Mouse (Mus musculus) 416B (cell line): ENCODE results near the gene Rfx8.
"Not testable (repeated sequence)": the region's sequence is repeated elsewhere in the genome, so short reads cannot be mapped to it uniquely, and the experiment has no call there.

Experiments
- DNase-seq: peaks from one replicate; pipeline ENCODE4 v3.0.0; 2011; ENCODE audit warnings: low read depth

Gene Rfx8

GRCm38 (mm10) chr1:39691974-39692373, 28.8 kb downstream of the Rfx8 start:
- DNase-seq: no peak

- DNase-seq: no peak
Observed at GRCm38 (mm10) chr1:39691061-39691460, 29.7 kb downstream of the Rfx8 start.

- no peak for DNase-seq
Observed at GRCm38 (mm10) chr1:39688573-39688972, 32.2 kb downstream of the Rfx8 start.

GRCm38 (mm10) chr1:39687279-39687678, 33.5 kb downstream of the Rfx8 start:
- DNase-seq: no peak

DNA sequence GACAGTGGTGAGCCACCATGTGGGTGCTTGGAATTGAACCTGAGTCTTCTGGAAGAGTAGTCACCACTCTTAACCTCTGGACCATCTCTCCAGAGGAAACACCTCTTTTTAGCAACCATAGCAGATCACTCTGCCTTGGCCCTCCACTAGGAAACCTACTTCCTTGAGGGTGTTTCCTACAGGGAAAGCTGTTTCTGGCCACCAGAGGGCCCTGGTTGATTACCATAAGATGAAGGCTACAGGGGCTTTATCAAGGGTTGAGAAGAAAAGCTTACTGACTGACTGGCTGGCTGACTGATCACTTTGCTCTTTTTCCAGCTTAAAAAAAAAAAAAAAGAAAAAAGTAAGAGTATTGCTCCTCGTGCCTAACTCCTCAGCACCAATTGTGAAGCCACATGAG, 35.0 kb downstream of the Rfx8 start:
- DNase-seq: peak; percentile 93

DNA sequence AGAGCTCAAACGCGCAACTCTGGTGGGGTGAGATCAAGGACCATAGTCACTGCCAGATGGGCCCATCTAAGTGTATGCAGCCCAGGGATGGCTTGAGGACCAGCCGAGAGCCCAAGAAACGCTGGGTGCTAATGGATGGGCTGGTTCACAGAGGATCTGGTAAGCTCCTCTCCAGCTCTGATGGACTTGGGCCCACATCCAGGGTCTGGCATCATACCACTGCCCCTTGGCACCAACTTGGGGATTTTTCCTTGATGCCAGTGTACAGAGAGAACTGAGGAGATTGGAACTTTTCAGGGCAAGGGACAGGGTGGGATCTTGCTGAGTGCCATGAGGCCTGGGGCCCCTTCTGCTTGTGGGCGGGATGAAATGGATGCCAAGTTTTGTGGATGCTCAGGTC, 39.2 kb downstream of the Rfx8 start:
- no peak for DNase-seq

GRCm38 (mm10) chr1:39680546-39680945, 40.3 kb downstream of the Rfx8 start:
- peak; percentile 75 for DNase-seq

- no peak for DNase-seq
Observed at GRCm38 (mm10) chr1:39678883-39679282, 41.9 kb downstream of the Rfx8 start.

DNA sequence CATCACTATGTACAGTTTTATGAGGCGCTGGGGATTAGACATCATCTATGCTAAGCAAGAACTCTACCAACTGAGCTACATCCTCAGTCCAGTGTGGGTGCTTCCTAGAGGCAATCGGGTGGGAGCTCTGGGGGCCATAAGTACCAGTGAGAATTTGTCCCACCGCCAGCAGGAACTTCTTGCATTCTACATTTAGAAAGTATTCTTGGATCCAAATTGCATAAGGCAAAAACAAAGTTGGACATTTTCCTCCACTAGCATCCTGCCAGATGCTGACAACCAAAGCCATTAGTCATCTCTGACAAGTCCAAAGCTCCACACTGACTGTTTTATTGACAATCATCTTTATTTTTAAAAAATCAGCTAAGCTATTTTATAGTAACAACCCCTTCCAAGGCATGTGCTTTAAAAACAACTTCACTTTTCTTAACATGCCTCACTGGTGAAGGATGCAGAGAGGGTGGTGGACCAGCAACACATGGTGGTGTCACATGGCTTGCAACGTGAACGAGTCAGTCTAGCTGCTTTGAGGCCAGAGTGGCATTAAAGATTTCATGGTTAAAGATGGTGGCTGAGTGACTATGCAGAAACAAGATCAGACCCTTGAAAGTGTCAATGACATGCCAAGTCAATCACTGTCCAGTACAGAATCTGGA, 44.4 kb downstream of the Rfx8 start:
- no peak for DNase-seq

DNA sequence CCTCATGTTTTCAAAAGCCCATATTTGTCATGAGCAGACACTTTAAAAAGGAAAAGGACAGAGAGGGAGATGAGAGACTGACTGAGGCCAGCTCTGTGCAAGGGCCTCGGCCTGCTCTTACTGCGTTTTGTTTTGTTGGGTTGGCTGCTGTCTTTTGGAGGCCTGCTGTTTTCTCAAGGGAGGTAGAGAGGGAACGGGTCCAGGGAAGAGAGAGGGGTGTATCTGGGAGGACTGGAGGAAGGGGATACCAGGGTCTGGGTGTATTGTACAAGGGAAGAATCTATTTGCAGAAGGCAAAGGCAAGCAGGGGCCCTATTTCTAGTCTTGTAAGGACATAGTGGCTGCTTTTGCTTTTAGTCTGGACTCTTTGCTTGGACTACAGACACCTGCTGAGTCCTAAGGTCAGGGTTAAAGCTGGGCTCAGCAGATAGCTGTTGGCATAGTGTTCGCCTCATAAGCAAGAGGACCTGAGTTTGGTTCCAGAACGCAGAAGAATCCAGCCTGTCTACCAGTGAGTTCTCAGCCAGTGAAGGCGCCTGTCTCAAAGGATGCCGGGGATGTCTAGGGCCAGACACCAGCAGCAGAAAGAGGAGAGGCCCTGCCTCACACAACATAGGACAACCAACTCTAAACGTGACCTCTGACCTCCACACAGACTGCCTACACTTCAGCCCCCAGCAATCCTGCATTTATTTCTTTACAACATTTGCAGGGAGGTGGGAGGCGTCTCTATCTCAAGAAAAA, 48.3 kb downstream of the Rfx8 start:
- DNase-seq: no peak

DNA sequence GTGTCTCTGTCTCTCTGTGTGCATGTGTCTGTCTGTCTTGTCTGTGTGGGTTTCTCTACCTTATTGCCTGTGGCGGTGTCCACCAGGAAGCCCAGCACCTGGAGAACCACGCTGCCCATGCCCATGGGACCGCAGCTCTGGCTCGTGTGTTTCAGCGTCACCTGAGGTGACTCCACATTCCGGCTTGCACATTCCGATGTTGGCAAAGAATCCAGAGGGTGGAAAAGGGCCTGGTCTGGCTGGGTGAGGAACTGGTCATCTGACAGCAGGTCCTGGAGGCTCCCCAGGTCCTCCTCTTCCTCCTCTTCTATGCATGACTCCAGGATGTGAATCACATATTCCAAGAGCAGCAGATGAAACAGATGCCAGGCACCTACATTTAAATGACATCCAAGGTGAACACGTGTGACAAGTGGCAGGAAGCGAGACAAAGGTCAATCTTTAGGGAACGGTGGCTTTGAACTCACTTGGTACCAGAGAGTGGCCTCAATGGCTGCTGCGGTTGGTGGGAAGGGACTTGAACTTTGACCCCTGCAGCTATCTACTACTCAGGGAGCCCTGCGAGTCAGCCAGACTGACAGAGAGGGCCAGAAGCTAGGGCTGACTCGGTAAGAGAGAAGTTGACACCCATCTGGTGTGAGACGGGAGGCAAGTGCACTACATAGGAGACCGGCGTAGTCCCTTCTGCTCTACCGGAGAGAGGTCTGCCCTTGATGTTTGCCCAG, 50.4 kb downstream of the Rfx8 start:
- no peak for DNase-seq

- no peak for DNase-seq
Observed at GRCm38 (mm10) chr1:39666751-39667252, 54.0 kb downstream of the Rfx8 start.

DNA sequence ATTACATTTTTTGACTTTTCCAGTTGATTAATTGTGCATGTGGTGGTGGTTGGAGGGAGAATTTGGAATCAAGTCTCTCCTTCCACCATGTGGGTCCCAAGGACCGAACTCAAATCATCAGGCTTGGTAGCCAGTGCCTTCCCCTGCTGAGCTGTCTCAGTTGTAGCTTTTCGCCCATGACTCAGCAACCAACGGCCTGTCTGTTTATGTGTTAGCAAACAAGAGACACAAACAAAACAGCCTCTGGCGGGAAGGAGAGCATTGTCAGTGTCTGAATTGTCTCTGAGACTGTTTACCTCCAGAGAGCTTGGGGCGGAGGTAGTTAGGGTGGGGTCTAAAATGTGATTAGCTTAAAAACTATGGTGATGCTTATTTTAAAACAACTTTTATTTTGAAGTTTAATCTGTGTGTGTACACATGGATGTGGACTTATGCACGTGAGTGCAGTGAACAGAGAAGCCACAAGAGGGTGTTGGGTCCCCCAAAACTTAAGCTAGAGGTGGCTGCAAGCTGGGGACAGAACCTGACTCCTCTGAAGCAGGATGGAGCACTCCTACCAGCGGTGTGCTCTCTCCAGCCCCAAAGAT, 56.7 kb downstream of the Rfx8 start:
- DNase-seq: no peak

DNA sequence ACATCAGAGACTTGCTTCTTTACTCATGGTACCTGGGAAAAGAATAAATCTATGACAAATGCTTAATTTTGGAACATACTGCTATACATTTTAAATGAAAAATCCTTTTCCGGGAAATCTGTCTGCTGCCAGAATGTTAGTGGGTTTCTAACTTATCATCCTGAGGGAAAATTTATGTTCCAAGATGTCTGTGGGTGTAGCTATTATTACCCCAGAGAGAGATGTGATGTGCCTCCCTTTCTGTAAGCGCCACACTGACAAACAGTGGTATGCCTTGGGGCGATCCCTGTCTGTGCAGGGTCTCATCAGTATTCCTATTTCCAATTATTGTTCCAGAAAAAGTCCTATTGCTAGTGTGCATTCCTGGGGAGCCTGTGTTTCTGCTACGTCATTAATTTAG, 57.7 kb downstream of the Rfx8 start:
- no peak for DNase-seq

DNA sequence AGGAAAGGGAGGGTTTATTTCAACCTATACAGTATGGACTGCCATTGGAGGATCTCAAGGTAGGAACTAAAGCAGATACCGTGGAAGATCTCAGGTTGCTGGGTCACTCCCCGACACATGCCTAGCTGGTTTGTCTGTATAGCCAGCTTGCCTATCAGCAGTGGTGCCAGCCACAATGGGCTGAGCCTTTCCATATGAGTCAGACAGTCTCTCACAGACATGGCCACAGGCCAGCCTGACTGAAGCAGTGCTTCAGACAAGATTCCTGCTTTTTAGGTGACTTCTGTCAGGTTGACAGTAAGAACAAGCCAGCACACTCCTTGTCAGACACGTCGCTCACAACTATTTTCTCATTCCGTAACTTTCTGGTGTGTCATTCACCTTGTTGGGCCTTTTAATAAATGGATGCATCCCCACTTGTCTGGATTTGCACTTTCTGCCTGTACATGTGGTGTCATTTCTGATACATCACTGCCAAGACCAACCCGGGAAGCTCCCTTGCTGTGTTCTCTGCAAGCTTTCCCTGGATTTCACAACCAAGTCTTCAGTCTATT, 63.7 kb downstream of the Rfx8 start:
- DNase-seq: peak; percentile 70

- DNase-seq: not testable (repeated sequence)
Observed at GRCm38 (mm10) chr1:39654901-39655300, 65.9 kb downstream of the Rfx8 start.

DNA sequence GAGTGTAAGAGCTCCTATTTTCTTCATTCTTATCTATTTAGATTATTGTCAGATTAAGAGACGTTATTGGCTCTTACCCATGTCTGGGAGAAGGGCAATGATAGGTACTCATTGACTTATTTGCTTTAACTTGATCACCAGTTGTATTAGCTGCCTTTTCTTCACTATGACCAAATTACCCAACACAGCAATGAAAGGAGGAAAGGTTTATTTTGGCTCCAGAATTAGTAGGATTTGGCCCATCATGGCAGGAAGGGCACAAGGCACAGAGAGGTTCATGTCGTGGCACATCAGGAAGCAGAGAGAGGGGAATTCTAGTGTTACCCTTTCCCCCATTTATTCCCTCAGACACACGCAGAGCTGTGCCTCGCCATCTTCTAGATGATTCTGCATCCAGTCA, 67.8 kb downstream of the Rfx8 start:
- no peak for DNase-seq

DNA sequence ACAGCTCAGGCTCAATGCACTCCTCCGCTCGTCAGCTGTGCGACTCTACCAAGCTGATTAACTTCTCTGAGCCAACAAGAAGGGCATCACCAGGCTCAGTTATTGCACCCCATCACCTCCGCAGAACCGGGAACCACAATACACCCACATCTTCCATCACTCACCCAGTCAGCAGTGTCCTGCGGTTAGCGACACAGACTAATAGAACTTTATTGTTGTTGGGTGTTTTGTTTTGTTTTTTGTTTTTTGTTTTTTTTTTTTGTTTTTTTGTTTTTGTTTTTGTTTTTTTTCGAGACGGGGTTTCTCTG, 69.6 kb downstream of the Rfx8 start, which contains the start of gene Creg2:
Creg2 (minus strand) TSS at position 234 of the 308 bp plus-strand sequence.
- DNase-seq: no peak

DNA sequence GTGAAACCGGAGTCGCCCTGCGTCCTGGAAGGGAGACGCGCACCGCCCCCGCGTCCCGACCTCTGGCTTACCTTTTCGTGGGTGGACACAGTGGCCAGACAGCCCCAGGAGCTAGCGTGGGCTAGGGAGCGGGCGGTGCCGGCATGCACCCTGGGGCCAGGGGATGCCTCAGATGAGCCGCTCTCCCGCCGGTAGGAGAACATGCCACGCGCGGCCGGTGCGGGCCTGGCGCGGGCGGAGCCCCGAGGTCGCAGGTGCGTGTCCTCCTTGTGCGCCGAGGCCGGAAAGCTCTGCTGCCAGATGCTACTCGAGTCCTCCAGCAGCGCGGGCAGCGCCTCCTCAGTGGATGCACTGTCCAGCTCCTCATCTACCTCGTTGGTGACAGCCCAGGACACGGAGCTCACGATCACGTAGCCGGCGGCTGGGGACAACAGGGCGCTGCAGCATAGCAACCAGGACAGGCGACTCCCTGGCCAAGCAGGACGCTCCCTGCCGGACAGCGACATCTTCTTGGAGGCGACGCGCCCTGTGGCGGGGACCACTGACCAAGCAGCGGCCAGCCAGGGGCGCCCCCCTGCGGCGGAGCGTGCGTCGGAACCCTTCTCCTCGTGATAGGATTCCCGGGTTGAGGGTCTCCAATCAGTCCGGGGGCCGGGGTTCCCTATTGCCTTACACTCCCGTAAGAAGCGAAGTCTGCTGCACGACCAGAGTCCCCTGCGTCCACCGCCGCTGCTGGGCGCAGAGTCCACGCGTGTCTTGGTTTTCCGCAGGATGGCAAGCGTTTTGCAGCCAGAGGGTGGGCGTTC, 70.2 kb downstream of the Rfx8 start:
- DNase-seq: no peak

DNA sequence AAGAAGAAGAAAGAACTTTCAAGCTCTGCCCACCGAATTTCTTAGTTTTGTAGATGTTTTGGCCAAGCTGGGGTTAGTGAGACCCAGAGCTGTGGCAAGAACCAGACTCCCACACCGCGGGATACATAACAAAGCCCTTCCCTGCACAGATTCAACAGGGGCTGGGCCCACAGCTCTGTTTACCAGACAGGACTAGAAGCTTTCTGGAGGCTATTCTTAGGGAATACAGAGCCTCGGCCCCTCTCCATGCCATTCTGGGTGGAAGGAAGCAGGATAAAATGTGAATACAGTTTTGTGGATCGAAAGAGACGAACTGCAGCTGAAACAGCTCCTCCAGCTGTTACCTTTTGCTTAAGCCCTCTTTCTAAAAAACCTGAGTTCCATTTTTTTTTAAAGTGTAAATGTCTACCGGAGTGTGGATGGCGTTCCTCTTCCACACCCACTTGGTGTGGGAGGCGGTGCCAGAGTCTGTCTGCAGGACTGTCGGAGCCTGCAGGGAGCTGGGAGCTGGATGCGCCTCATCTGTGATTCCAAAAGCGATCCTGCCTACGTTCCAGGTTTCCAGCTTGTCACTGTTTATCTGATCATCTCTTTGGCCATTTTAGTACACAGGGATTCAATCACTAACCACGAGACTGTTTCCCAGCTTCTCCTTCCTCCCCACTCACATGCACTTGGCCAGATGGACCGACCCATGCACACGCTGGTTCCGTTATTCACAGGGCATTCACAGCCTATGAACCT, 70.9 kb downstream of the Rfx8 start:
- no peak for DNase-seq

DNA sequence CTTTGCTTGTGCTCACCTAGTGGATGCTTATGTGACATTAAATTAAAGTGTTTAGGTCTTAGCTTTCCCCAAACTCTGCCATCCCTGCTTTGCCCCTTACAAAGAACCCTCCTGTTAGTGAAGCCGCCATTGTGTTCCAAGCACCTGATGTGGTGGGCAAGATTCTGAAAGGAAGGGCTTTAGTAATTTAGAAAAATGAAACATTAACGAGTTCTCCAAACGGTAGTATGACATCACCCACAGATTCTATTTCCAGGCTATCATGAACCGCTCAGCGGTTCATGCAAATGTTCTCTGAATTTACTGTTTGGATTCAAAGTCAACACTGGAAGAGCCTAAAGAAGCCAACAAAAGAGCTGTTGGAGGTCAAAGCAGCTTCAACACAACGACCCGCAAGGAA, 72.2 kb downstream of the Rfx8 start:
- DNase-seq: no peak
